Mouse (Mus musculus) lung, postnatal 14 days (tissue): ENCODE results near the gene Olfr816.
"Not testable (repeated sequence)": the region's sequence is repeated elsewhere in the genome, so short reads cannot be mapped to it uniquely, and the experiment has no call there.

ENCODE experiments used
- DNase-seq: peaks from one replicate; pipeline ENCODE4 v3.0.0; 2021

Olfr816 gene

DNA sequence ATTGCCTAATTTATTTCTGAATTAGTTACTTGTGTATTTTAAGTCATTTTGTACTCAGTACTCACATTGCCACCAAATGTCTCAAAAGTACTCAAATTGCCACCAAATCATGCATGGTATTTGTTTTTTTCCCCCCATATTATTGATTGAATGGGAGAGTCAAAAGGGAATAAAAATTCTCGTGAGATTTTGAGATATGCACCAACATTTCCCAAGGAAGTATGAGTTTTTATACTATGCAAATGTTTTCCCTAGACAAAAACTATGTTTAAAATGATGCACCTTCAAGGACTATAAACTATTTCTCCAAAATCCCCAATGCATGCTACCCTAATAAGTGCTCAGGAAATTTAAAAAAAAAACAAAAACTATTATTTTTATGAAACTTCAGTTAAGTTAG, at the start of gene Olfr816:
Olfr816 (minus strand) TSS at position 101 of the 400 bp plus-strand sequence.
- no peak for DNase-seq

DNA sequence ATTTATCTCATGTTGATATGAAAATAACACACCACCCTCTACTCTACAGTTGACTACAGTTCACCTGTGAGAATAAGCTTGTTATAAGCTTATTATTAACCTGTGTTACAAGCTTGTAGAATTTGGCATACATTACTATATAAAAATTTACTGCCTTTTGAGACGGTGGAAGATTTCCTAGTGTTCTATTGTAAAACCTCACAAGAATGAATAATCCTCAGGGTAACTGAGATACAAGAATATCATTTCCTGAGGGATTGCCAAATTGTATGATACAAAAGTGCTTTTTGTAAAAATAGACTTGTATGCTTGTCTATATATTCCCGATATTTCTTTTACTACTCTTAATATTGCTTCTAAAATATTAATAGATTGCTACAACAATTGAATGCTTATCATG, 33.6 kb upstream of the Olfr816 start, which contains the start of gene Olfr818:
Olfr818 (minus strand) TSS at position 101 of the 400 bp plus-strand sequence.
- no peak for DNase-seq

DNA sequence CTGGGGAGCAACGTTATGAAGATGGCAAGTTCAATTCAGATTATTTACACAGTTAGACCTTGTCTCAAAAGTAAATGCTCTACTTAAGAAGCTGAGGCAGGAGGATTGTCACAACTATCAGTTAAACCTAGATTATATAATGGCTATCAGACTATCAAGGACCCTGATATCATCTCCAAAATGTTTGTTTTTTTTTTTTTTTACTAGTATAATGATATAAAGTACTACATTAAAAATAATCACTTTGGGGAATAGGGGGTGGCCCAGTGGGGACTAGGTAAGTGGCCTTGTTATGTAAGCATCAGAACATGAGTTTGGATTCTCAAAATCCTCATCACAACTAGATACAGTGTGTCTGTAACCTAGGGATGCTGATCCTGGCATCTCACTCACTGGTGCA, 9.6 kb downstream of the Olfr816 start, which contains the start of gene Olfr815:
Olfr815 (minus strand) TSS at position 101 of the 400 bp plus-strand sequence.
- DNase-seq, result not testable (repeated sequence)

DNA sequence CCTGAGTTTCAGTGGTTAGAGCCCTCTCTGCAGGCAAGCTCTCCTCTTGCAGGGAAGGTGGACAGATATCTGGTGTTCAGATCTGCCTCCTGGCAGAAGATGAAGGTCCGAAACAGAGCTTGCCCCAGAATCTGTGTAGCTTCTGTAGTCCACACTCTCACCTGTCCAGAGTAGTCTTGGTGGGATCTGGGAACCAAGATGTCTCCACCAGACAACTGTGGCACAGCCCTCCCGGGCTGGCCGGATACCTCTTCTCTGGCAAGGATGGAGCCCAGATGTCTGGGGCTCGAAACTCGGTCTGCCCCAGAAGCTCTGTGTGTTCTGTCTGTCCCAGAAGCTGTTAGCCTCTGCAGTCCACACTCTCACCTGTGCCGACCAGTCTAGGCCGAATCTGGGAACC, 29.5 kb downstream of the Olfr816 start:
- no peak for DNase-seq

DNA sequence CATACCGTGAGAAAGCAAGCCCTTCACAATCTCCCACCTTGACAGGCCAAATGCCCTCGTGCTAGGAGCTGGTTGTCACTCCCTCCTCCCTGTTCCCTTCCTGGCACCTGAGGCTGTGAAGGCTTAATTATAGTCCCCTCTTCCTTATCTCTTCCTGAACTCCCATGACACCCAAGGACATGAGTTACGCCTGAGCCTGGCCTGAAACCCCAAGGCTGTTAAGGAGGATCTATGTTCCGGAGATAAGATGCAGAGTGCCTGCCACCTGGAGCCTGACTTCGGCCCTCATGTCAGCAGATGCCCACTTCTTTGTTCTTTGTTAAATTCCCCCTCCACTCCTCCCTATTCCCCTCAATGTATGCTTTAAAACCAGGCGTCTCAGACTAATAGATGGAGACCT, 29.9 kb downstream of the Olfr816 start:
- DNase-seq, result not testable (repeated sequence)

DNA sequence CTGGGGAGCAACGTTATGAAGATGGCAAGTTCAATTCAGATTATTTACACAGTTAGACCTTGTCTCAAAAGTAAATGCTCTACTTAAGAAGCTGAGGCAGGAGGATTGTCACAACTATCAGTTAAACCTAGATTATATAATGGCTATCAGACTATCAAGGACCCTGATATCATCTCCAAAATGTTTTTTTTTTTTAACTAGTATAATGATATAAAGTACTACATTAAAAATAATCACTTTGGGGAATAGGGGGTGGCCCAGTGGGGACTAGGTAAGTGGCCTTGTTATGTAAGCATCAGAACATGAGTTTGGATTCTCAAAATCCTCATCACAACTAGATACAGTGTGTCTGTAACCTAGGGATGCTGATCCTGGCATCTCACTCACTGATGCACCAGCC, 35.6 kb downstream of the Olfr816 start, which contains the start of gene Olfr814:
Olfr814 (minus strand) TSS at position 101 of the 400 bp plus-strand sequence.
- DNase-seq, result not testable (repeated sequence)
